In genomic region chr11:60305611-60306010, GRCm38 (mm10) we compare ENCODE assay signal across 11 mouse cellular contexts. TPM values are rescaled to one million over a fixed set of nuclear protein-coding genes. Genes with fewer than 3 reads are reported as not detected.
DNase-seq lines count a peak whose midpoint lies in the region; ATAC-seq and TF ChIP-seq lines count a peak whose summit lies in the region.
"Had no signal": no experiment of that assay in that cellular context is flagged by ENCODE, and none has a peak within 500 bp of the region (broad histone marks: within the 10 kb centered on the region; RNA-seq: fewer than 3 reads in every experiment).

No protein-coding gene starts in this region.

- no peaks in the 10 kb centered on the region for H3K27me3 ChIP-seq in hindbrain, embryonic 14.5 days (ENCODE audit: control insufficient read depth, insufficient read depth, low read length)
- H3K27me3 ChIP-seq in hindbrain, embryonic 11.5 days (ENCODE audit: control insufficient read depth, insufficient read depth, low read length) = no peaks in the 10 kb centered on the region
- H3K27me3 ChIP-seq in hindbrain, postnatal 0 days (ENCODE audit: insufficient read depth, low read length) = no peaks in the 10 kb centered on the region
- no peaks in the 10 kb centered on the region for H3K27me3 ChIP-seq in splenic B cell, adult 2 months (ENCODE audit: control insufficient read depth, insufficient read depth, low read length, poor library complexity, severe bottlenecking)
- H3K27me3 ChIP-seq: heart, embryonic 15.5 days; midbrain, embryonic 12.5 days had no signal

- no peak overlapping the region for H3K4me2 ChIP-seq in hindbrain, embryonic 14.5 days (replicated peaks)
- H3K4me2 ChIP-seq in hindbrain, embryonic 11.5 days (replicated peaks; ENCODE audit: low read depth, low read length) = no peak overlapping the region
- no peak overlapping the region for H3K4me2 ChIP-seq in hindbrain, postnatal 0 days (ENCODE audit: low read depth, low read length)
- H3K4me2 ChIP-seq: heart, embryonic 15.5 days; midbrain, embryonic 12.5 days had no signal

- no peak for ATAC-seq in hindbrain, embryonic 14.5 days (ENCODE audit: low FRiP score)
- no peak for ATAC-seq in hindbrain, embryonic 11.5 days (ENCODE audit: low FRiP score)
- ATAC-seq in hindbrain, postnatal 0 days = no peak

- no peak for DNase-seq in hindbrain, embryonic 14.5 days (ENCODE audit: low spot score)
- no peak for DNase-seq in hindbrain, embryonic 11.5 days (ENCODE audit: low spot score)
- DNase-seq in spleen, postnatal 36 days (ENCODE audit: low spot score in 2 of 2) = peak; percentile 42 to 53
- no peak for DNase-seq in spleen, postnatal 4 days (ENCODE audit: low spot score in 2 of 2)
- peak; percentile 60 for DNase-seq in hindbrain, postnatal 0 days (ENCODE audit: low spot score)
- peak; percentile 68 for DNase-seq in splenic B cell, adult 2 months (ENCODE audit: low read depth, low spot score)
- no peak for DNase-seq in retina, postnatal 1 day
- no peak for DNase-seq in kidney, adult 8-10 months

- WGBS in hindbrain, embryonic 14.5 days = 55% methylated on average over 4 of the region's 4 CpGs
- 60% methylated on average over 4 of the region's 4 CpGs for WGBS in hindbrain, embryonic 11.5 days
- WGBS in hindbrain, postnatal 0 days = 28% methylated on average over 4 of the region's 4 CpGs

- H3K9ac ChIP-seq in hindbrain, embryonic 14.5 days = no peak overlapping the region
- no peak overlapping the region for H3K9ac ChIP-seq in hindbrain, embryonic 11.5 days (ENCODE audit: low read depth, low read length)
- H3K9ac ChIP-seq in hindbrain, postnatal 0 days (replicated peaks; ENCODE audit: low read length) = no peak overlapping the region
- H3K9ac ChIP-seq: heart, embryonic 15.5 days; midbrain, embryonic 12.5 days had no signal

- H3K9me3 ChIP-seq in hindbrain, embryonic 14.5 days (ENCODE audit: control insufficient read depth, low read length) = no peaks in the 10 kb centered on the region
- H3K9me3 ChIP-seq in hindbrain, embryonic 11.5 days (ENCODE audit: control insufficient read depth, low read length) = no peaks in the 10 kb centered on the region
- no peaks in the 10 kb centered on the region for H3K9me3 ChIP-seq in hindbrain, postnatal 0 days (ENCODE audit: low read length)
- H3K9me3 ChIP-seq: heart, embryonic 15.5 days; midbrain, embryonic 12.5 days had no signal

- no peak overlapping the region for H3K4me3 ChIP-seq in hindbrain, embryonic 14.5 days (replicated peaks; ENCODE audit: low read length)
- H3K4me3 ChIP-seq in hindbrain, embryonic 11.5 days (ENCODE audit: low read depth, low read length) = no peak overlapping the region
- no peak overlapping the region for H3K4me3 ChIP-seq in hindbrain, postnatal 0 days (ENCODE audit: low read length)
- H3K4me3 ChIP-seq: erythroblast, embryonic 14.5 days; heart, embryonic 15.5 days; midbrain, embryonic 12.5 days had no signal

- H3K4me1 ChIP-seq in hindbrain, embryonic 14.5 days (replicated peaks; ENCODE audit: control insufficient read depth, insufficient read depth, low read length) = peaks cover 31% of the 10 kb centered on the region
- 0 out of 2 replicates have a peak, but pooled peaks cover 2% of the 10 kb centered on the region for H3K4me1 ChIP-seq in hindbrain, embryonic 11.5 days (replicated peaks; ENCODE audit: control insufficient read depth, insufficient read depth, low read length)
- peaks cover 21% of the 10 kb centered on the region for H3K4me1 ChIP-seq in hindbrain, postnatal 0 days (ENCODE audit: insufficient read depth, low read length)

- no peaks in the 10 kb centered on the region for H3K36me3 ChIP-seq in hindbrain, embryonic 14.5 days (replicated peaks; ENCODE audit: control insufficient read depth, insufficient read depth)
- no peaks in the 10 kb centered on the region for H3K36me3 ChIP-seq in hindbrain, embryonic 11.5 days (ENCODE audit: control insufficient read depth, insufficient read depth, low read length)
- H3K36me3 ChIP-seq in hindbrain, postnatal 0 days (ENCODE audit: insufficient read depth, low read length) = no peaks in the 10 kb centered on the region
- H3K36me3 ChIP-seq in splenic B cell, adult 2 months (ENCODE audit: control insufficient read depth, insufficient read depth, low read length, poor library complexity, severe bottlenecking) = no peaks in the 10 kb centered on the region
- H3K36me3 ChIP-seq: heart, embryonic 15.5 days; midbrain, embryonic 12.5 days had no signal

- H3K27ac ChIP-seq in hindbrain, embryonic 14.5 days = 0 out of 2 replicates have a peak overlapping the region, but pooled peaks have one; percentile 39
- H3K27ac ChIP-seq in hindbrain, embryonic 11.5 days (ENCODE audit: low read depth, low read length) = no peak overlapping the region
- H3K27ac ChIP-seq in hindbrain, postnatal 0 days = peak overlapping the region; percentile 37; the same call in 1 of the 2 replicates
- H3K27ac ChIP-seq: heart, embryonic 15.5 days; midbrain, embryonic 12.5 days had no signal

- no peak; the same call in 1 of the 2 replicates for TF ChIP-seq CTCF in hindbrain, postnatal 0 days (IDR thresholded peaks at IDR 0.05; ENCODE audit: low read depth)

RNA-seq across cellular contexts. Expression of gene Tom1l2, which starts 47.1 kb away (rescaled TPM):
- 47.3 and 49.0 TPM in 2 replicates for polyA plus RNA-seq in hindbrain, embryonic 14.5 days (2014; fragmentation: Nextera tagmentation; extraction: Ambion mirVana)
- 13.9 and 15.8 TPM in 2 replicates for polyA plus RNA-seq in hindbrain, embryonic 11.5 days (2014; fragmentation: Nextera tagmentation; extraction: Ambion mirVana)
- 109 and 124 TPM in 2 replicates for total RNA-seq in hindbrain, postnatal 0 days (2014; rRNA removed)
- 44.7 and 48.2 TPM in 2 replicates for polyA plus RNA-seq in hindbrain, postnatal 0 days (2015; fragmentation: Nextera tagmentation; extraction: Ambion mirVana)

RNA-seq across cellular contexts. Expression of gene Drc3, which starts 47.5 kb away (rescaled TPM):
- polyA plus RNA-seq in hindbrain, embryonic 14.5 days (2014; fragmentation: Nextera tagmentation; extraction: Ambion mirVana) = 6.1 and 6.9 TPM in 2 replicates
- 6.6 and 7.0 TPM in 2 replicates for polyA plus RNA-seq in hindbrain, embryonic 11.5 days (2014; fragmentation: Nextera tagmentation; extraction: Ambion mirVana)
- 8.4 and 12.4 TPM in 2 replicates for total RNA-seq in hindbrain, postnatal 0 days (2014; rRNA removed)
- 6.8 and 7.9 TPM in 2 replicates for polyA plus RNA-seq in hindbrain, postnatal 0 days (2015; fragmentation: Nextera tagmentation; extraction: Ambion mirVana)
- polyA plus RNA-seq: erythroblast, embryonic 14.5 days had no signal

Comparison
In these comparisons a context has a peak if more than half of its experiments do, and no peak if none do; other contexts are left out.
1. DNase-seq: peak in spleen, postnatal 36 days (2 of 2), hindbrain, postnatal 0 days (single experiment) and splenic B cell, adult 2 months (single experiment); none in hindbrain, embryonic 14.5 days (single experiment), hindbrain, embryonic 11.5 days (single experiment), spleen, postnatal 4 days (0 of 2), retina, postnatal 1 day (single experiment) and kidney, adult 8-10 months (0 of 2).